Mouse (Mus musculus) midbrain, postnatal 0 days (tissue): ENCODE results near the gene Agbl4. TPM values are rescaled to one million over a fixed set of nuclear protein-coding genes. Genes with fewer than 3 reads are reported as not detected.

Source experiments
- ATAC-seq: fragments of 200-750 bp; cut with Nextera tagmentation; 2 replicates; pipeline ENCODE4 v1.8.0; 2017; ENCODE audit warnings: moderate number of reproducible peaks, mild to moderate bottlenecking, moderate TSS enrichment, moderate library complexity; ENCODE audit not compliant: low FRiP score
- DNase-seq: peaks from one replicate; pipeline ENCODE4 v3.0.0-alpha.2; 2015; ENCODE audit warnings: low spot score
- H3K27ac ChIP-seq: fragments of 300-500 bp; sonication (generic); 2 replicates; pipeline ENCODE4 v1.5.1; 2014; ENCODE audit warnings: low read depth, mild to moderate bottlenecking, low read length, mixed read lengths
- H3K27me3 ChIP-seq: fragments of 300-500 bp; sonication (generic); 2 replicates; pipeline ENCODE4 v1.6.1; 2014; ENCODE audit warnings: low read length, control low read depth, mixed read lengths; ENCODE audit not compliant: insufficient read depth
- H3K36me3 ChIP-seq: fragments of 300-500 bp; sonication (generic); 2 replicates; pipeline ENCODE4 v1.6.1; 2014; ENCODE audit warnings: low read length, control low read depth, mixed read lengths; ENCODE audit not compliant: insufficient read depth
- H3K4me1 ChIP-seq: fragments of 300-500 bp; sonication (generic); 2 replicates; pipeline ENCODE4 v1.6.1; 2014; ENCODE audit warnings: mild to moderate bottlenecking, control low read depth, antibody characterized with exemption, low read length, mixed read lengths; ENCODE audit not compliant: insufficient read depth
- H3K4me2 ChIP-seq: fragments of 300-500 bp; sonication (generic); 2 replicates; pipeline ENCODE4 v1.6.1; 2014; ENCODE audit warnings: low read depth, mild to moderate bottlenecking, low read length, mixed read lengths; ENCODE audit not compliant: poor library complexity, severe bottlenecking
- H3K4me3 ChIP-seq: fragments of 300-500 bp; sonication (generic); 2 replicates; pipeline ENCODE4 v1.5.1; 2014; ENCODE audit warnings: low read depth, mild to moderate bottlenecking, low read length, moderate library complexity
- H3K9ac ChIP-seq: fragments of 300-500 bp; sonication (generic); replicated peaks from 2 replicates; pipeline ENCODE4 v1.6.1; 2014; ENCODE audit warnings: mild to moderate bottlenecking, low read length, moderate library complexity, mixed read lengths; ENCODE audit not compliant: poor library complexity, severe bottlenecking
- H3K9me3 ChIP-seq: fragments of 300-500 bp; sonication (generic); 2 replicates; pipeline ENCODE4 v1.6.1; 2016; ENCODE audit warnings: low read length, control low read depth
- CTCF ChIP-seq: IDR thresholded peaks from 2 replicates; pipeline ENCODE4 v1.5.1; 2016; ENCODE audit warnings: antibody characterized with exemption, mild to moderate bottlenecking
- WGBS: fragments of 180-500 bp; shearing (Covaris S2); extraction: QIAGEN DNeasy Blood & Tissue Kit; methylation state at CpG from one replicate; pipeline ENCODE4 v1.1.7; 2014; 5-methylcytosine and 5-hydroxymethylcytosine counted together
- polyA plus RNA-seq: library from polyadenylated mRNA; unstranded; fragments of >200 nt; fragmentation: Nextera tagmentation; extraction: Ambion mirVana; gene quantifications from 2 replicates; pipeline ENCODE4 v1.2.1, GENCODE M21; 2015
- total RNA-seq: library from RNA; depleted of rRNA; stranded (reverse); fragments of >200 nt; gene quantifications from 2 replicates; pipeline ENCODE4 v1.2.3, GENCODE M21; 2014

The Agbl4 gene
- total and polyA plus RNA-seq, 2 experiments from 2014 or later: 5.0 to 9.2 TPM

DNA sequence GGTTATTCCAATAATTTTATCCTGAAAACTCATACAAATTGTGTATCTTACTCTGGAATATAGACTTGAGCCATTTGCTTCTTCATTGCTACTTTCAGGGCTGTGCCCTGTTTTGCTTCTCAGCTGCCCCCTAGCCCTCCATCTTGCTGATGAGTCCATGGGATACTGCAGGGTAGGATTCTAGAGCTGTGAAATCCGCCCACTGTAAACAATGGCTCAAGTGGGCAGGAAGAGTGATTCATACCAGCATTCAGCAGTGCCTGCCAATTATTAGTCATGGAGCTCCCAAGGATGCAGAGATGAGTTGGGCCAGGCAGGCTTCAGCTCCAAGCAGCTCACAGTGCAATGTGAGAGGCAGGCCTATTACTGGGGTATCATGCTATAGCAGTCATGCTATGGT is 1200.5 kb downstream of the Agbl4 start:
- H3K4me3 ChIP-seq: no peak overlapping the region
- ATAC-seq: no peak
- 70% methylated on average over 1 of the region's 1 CpGs for WGBS
- H3K27me3 ChIP-seq: no peaks in the 10 kb centered on the region
- no peaks in the 10 kb centered on the region for H3K36me3 ChIP-seq
- H3K4me1 ChIP-seq: no peaks in the 10 kb centered on the region
- no peak overlapping the region for H3K4me2 ChIP-seq
- no peak overlapping the region for H3K9ac ChIP-seq
- no peak for TF ChIP-seq CTCF
- DNase-seq: peak; percentile 45
- no peaks in the 10 kb centered on the region for H3K9me3 ChIP-seq
- H3K27ac ChIP-seq: no peak overlapping the region

DNA sequence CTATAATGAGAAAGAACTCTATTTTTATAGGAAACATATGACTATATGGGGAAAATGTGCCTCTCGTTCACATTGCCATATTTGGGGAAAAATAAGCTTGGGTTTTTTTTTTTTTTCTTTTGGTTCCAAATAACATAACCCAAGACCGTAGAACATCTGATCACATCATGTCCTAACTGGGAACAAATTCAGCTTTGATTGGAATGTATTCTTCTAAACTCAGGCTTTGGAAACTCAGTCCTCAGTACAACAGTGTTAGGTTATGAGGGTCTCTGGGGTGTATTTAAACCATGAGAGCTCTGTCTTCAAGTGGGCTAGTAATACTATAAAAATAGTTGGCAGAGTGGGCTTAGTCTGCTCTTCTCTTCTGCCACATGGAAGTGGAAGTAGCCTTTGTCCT is 1205.7 kb downstream of the Agbl4 start:
- Histone ChIP-seq H3K27me3 (no peaks in the 10 kb centered on the region), H3K27ac (no peak overlapping the region), H3K9ac (no peak overlapping the region), H3K4me1 (no peaks in the 10 kb centered on the region), H3K9me3 (no peaks in the 10 kb centered on the region), H3K36me3 (no peaks in the 10 kb centered on the region), H3K4me3 (no peak overlapping the region), H3K4me2 (no peak overlapping the region)
- 92% methylated on average over 2 of the region's 2 CpGs for WGBS
- no peak for TF ChIP-seq CTCF
- no peak for DNase-seq
- no peak for ATAC-seq

DNA sequence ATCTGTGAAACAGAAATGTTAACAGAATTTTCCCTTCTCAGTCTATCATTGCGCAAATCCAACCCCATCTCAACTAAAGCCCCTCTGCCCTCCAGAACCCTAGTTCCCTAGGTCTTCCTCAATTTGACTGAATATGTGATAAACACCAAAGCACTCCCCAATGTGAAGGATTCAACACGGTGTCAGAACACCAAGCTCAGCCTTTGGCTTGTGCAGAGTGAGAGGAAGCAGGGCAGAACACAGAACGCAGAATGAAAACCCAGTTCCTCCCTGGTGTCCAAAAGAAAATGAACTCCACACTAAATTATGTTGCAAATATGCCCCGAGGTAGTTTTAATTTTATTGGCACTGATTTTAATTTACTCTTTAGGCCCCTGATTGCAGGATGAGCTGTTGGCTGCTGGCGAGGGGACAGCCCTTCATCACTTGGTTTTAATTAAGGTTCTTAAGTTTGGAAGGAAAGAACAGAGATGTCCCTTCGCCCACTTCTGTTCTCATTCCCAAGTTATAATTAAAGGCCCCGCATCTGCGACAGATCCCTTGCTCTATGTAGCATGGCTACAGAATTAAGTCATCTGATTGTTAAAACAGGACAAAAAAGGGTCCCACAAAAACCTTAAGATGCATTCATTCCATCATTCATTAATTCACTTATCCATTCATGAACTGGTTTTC is 1210.5 kb downstream of the Agbl4 start:
- no peak overlapping the region for H3K9ac ChIP-seq
- H3K9me3 ChIP-seq: no peaks in the 10 kb centered on the region
- H3K36me3 ChIP-seq: no peaks in the 10 kb centered on the region
- no peaks in the 10 kb centered on the region for H3K27me3 ChIP-seq
- no peak overlapping the region for H3K4me2 ChIP-seq
- DNase-seq: peak; percentile 17
- no peak overlapping the region for H3K4me3 ChIP-seq
- no peak overlapping the region for H3K27ac ChIP-seq
- ATAC-seq: no peak
- WGBS: 82% methylated on average over 8 of the region's 8 CpGs
- no peak for TF ChIP-seq CTCF
- H3K4me1 ChIP-seq: no peaks in the 10 kb centered on the region

DNA sequence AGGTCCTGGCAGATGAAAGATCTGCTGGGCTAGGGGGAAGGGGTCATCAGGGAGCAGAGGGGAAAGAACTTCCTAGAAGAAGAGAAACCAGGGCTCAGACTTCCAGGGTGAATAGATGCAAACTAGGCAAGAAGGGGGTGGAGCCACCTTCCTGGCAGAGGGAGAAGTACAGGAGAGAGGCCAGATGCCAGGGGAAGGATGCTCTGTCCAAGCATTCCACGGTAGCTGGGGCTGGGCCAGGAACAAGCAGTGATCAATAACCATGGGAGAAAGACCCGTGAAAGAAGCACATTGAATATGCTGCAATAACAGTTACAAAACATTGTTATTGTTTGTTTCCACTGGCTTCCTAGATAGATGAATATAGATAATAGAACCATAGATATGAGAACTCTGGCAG is 1224.4 kb downstream of the Agbl4 start:
- H3K4me3 ChIP-seq: no peak overlapping the region
- H3K27me3 ChIP-seq: no peaks in the 10 kb centered on the region
- H3K4me1 ChIP-seq: no peaks in the 10 kb centered on the region
- no peaks in the 10 kb centered on the region for H3K9me3 ChIP-seq
- H3K9ac ChIP-seq: no peak overlapping the region
- H3K36me3 ChIP-seq: no peaks in the 10 kb centered on the region
- peak; percentile 39 for TF ChIP-seq CTCF
- ATAC-seq (no peak), DNase-seq (peak; percentile 46)
- no peak overlapping the region for H3K27ac ChIP-seq
- whole genome bisulfite sequencing: 42% methylated on average over 2 of the region's 2 CpGs
- no peak overlapping the region for H3K4me2 ChIP-seq

DNA sequence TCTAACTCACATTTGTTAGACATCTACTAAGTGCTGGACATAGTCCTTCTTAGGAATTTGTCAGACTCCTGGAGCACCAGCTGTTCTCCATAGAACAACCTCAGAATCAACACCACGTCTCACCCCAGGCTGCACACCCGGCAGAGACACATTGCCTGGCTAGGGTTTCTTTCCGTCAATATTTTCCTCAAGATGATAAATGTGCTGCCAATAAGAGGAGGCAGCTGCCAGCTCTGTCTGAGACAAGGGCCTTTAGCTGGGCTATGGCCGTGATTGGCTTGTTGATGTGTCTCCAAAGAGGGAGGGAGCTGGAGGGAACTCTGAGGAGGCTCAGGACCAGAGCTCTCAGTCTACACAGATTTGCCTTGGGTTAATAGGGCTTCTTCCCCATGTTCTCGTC is 1227.5 kb downstream of the Agbl4 start:
- H3K4me3 ChIP-seq: no peak overlapping the region
- H3K9ac ChIP-seq: no peak overlapping the region
- H3K27ac ChIP-seq: no peak overlapping the region
- H3K4me1 ChIP-seq: no peaks in the 10 kb centered on the region
- 74% methylated on average over 5 of the region's 5 CpGs for WGBS
- no peak for TF ChIP-seq CTCF
- H3K4me2 ChIP-seq: no peak overlapping the region
- DNase-seq (no peak), ATAC-seq (no peak)
- no peaks in the 10 kb centered on the region for H3K9me3 ChIP-seq
- H3K27me3 ChIP-seq: no peaks in the 10 kb centered on the region
- no peaks in the 10 kb centered on the region for H3K36me3 ChIP-seq

DNA sequence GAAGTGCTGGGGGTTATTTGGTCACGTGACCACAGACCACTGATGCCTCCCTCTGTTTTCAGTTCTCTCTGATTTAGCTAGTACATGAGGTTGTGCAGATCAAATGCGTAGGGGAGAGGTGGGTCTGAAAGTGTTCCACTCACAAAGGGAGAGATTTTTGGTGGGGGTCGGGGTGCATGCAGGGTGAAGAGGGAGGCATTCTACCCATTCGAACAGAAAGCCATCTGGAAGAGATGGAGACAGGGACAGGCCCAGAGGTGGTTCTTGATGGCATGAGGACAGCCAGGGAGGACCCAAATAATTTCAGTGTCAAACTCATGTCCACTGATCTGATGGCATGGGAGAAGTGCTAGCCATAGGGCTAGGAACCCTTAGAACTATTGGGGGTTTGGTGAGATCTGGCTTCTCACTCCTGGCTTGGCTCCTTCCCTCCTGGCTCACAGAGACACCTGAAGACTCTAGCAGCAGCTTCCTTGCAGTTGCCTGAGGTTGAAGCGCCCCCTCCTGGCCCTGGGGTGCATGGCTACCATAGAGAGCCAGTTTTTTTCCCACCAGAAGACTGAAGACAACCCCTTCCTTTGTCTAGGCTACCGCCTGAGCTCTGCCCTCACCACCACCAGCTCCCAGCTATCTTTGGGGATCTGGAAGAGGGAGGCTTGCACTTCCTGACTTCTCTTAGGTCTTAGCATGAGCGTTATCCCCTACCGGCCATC is 1228.8 kb downstream of the Agbl4 start:
- Histone ChIP-seq H3K27ac (no peak overlapping the region), H3K4me3 (no peak overlapping the region), H3K36me3 (no peaks in the 10 kb centered on the region), H3K9ac (no peak overlapping the region), H3K9me3 (no peaks in the 10 kb centered on the region), H3K27me3 (no peaks in the 10 kb centered on the region), H3K4me2 (no peak overlapping the region), H3K4me1 (no peaks in the 10 kb centered on the region)
- DNase-seq (peak; percentile 82), ATAC-seq (peak; percentile 75; the same call in 1 of the 2 replicates)
- WGBS: 37% methylated on average over 8 of the region's 8 CpGs
- peak; percentile 90 for TF ChIP-seq CTCF
